Mouse (Mus musculus): ENCODE measurements around the gene Trip10.
A peak's percentile ranks its signal among the peaks of the same experiment; 100 is the strongest.

GRCm38 (mm10) chr17:57264972-57265945 lies 16.0 kb downstream of the Trip10 start:
- TF ChIP-seq CTCF (IDR thresholded peaks at IDR 0.05; ENCODE audit: low read depth) (peak; percentile 43; the same call in 1 of the 2 replicates), EP300 (IDR thresholded peaks at IDR 0.05; ENCODE audit: low read depth) (no peak)
